34 mouse cellular contexts compared by ENCODE assay signal in the genomic region with DNA sequence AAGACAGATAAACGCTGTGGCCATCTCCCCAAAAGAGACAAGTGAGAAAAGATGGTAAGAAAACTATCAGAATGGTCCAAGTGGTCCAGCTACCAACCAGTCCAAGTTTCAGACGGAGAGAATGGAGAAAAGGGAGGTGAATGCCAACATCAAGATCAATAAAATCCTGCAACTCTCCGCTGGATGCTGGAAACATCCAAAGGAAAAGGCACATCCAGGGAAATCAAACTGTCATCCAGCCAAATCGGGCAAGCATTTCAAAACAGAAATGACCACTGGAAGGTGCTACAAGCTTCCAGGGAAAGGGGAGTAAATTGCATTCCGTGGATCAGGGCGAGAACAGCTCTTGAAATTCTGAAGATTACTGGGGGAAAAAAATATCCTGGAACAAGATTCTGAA.
"Had no signal": no experiment of that assay in that cellular context is flagged by ENCODE, and none has a peak within 500 bp of the region (broad histone marks: within the 10 kb centered on the region; RNA-seq: fewer than 3 reads in every experiment).

No protein-coding gene starts in this region.

- DNase-seq: heart, postnatal 10 days; heart, postnatal 14 days; heart, postnatal 4 days; kidney, adult 11 months; kidney, adult 18-20 months; kidney, adult 2 months; kidney, adult 8-10 months; kidney, adult 9 months; kidney, postnatal 10 days; kidney, postnatal 14 days; kidney, postnatal 25 days; kidney, postnatal 36 days; kidney, postnatal 4 days; layer of hippocampus, adult 9-11 months; layer of hippocampus, postnatal 36 days had no signal

- H3K27me3 ChIP-seq: heart, embryonic 13.5 days; heart, embryonic 15.5 days; hindbrain, embryonic 15.5 days; intestine, embryonic 15.5 days; kidney, embryonic 15.5 days had no signal

- H3K4me2 ChIP-seq: heart, embryonic 11.5 days; heart, embryonic 12.5 days; heart, embryonic 13.5 days; heart, embryonic 15.5 days; hindbrain, embryonic 12.5 days; hindbrain, embryonic 13.5 days; hindbrain, embryonic 14.5 days; hindbrain, embryonic 15.5 days; intestine, embryonic 15.5 days; kidney, embryonic 15.5 days had no signal

- H3K27ac ChIP-seq: heart, embryonic 10.5 days; heart, embryonic 13.5 days; heart, embryonic 15.5 days; hindbrain, embryonic 10.5 days; hindbrain, embryonic 12.5 days; hindbrain, embryonic 13.5 days; hindbrain, embryonic 14.5 days; hindbrain, embryonic 15.5 days; hindbrain, postnatal 0 days; intestine, embryonic 15.5 days; kidney, embryonic 15.5 days; kidney, postnatal 0 days; layer of hippocampus, adult 2 months had no signal

- ATAC-seq: hindbrain, embryonic 16.5 days; hindbrain, postnatal 0 days; inflammation-experienced regulatory T-cells, adult 6 months; intestine, embryonic 15.5 days; intestine, embryonic 16.5 days; intestine, postnatal 0 days had no signal

- H3K9me3 ChIP-seq: heart, embryonic 10.5 days; heart, embryonic 13.5 days; heart, embryonic 15.5 days; hindbrain, embryonic 10.5 days; hindbrain, embryonic 12.5 days; hindbrain, embryonic 13.5 days; hindbrain, embryonic 15.5 days; intestine, embryonic 15.5 days; kidney, embryonic 15.5 days had no signal

- H3K9ac ChIP-seq: heart, embryonic 12.5 days; heart, embryonic 13.5 days; heart, embryonic 15.5 days; hindbrain, embryonic 12.5 days; hindbrain, embryonic 13.5 days; hindbrain, embryonic 14.5 days; hindbrain, embryonic 15.5 days; intestine, embryonic 15.5 days; kidney, embryonic 15.5 days had no signal

- H3K36me3 ChIP-seq: heart, embryonic 10.5 days; heart, embryonic 12.5 days; heart, embryonic 13.5 days; heart, embryonic 15.5 days; hindbrain, embryonic 10.5 days; hindbrain, embryonic 12.5 days; hindbrain, embryonic 13.5 days; hindbrain, embryonic 15.5 days; intestine, embryonic 15.5 days; kidney, embryonic 15.5 days had no signal

- H3K4me3 ChIP-seq: heart, embryonic 10.5 days; heart, embryonic 12.5 days; heart, embryonic 13.5 days; heart, embryonic 15.5 days; hindbrain, embryonic 10.5 days; hindbrain, embryonic 12.5 days; hindbrain, embryonic 13.5 days; hindbrain, embryonic 15.5 days; intestine, embryonic 15.5 days; kidney, embryonic 15.5 days; layer of hippocampus, adult 2 months had no signal

- H3K4me1 ChIP-seq: heart, embryonic 10.5 days; heart, embryonic 12.5 days; heart, embryonic 13.5 days; heart, embryonic 15.5 days; intestine, embryonic 15.5 days had no signal
